Mouse (Mus musculus) T-cell, adult 2 months (primary cell): ENCODE measurements around the gene Tbc1d10a.

ENCODE experiments used
- DNase-seq: peaks from one replicate; pipeline ENCODE4 v3.0.0; 2022; ENCODE audit warnings: low spot score

Tbc1d10a gene

GRCm38 (mm10) chr11:4186486-4187317, at the start of gene Tbc1d10a:
Gene Tbc1d10a, plus strand, starts transcription at chr11:4186789.
- DNase-seq = peak; percentile 99

DNA sequence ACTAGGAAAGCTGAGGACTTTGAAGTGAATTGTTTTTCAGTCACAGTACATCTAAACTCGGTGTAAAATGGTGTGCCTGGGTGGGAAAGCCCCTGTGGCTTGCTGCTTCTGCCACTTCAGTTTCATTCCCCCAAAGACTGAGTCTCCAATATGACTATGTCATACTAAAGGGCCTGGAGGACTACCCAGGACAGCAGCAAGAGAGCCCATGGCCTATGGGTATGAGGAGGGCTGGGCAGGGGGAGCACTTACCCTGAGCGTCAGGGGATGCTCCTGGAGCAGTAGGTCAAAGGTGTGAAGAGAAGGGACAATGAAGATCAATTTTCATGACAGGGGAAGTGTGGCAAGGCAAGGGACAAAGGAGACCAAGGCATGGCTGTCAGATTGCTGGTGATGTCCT, 47.6 kb upstream of the Tbc1d10a start:
- no peak for DNase-seq

DNA sequence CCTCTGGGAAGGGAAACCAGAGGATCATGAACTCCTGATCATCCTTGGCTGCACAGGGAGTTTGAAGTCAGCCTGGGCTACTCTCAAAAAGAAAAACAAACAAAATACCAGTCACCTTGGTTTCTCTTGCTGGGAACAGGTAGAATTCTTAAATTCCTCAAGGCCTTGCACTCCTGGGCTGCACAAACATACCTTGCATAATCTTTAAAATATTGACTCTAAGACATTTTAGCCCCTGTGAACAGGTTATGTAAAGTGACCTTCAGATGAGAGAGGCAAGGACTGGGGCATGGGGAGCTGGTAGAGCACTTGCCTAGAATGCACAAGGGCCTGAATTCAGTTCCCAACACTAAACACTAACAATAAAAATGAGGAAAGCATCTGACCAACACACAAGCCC, 45.1 kb upstream of the Tbc1d10a start:
- no peak for DNase-seq

DNA sequence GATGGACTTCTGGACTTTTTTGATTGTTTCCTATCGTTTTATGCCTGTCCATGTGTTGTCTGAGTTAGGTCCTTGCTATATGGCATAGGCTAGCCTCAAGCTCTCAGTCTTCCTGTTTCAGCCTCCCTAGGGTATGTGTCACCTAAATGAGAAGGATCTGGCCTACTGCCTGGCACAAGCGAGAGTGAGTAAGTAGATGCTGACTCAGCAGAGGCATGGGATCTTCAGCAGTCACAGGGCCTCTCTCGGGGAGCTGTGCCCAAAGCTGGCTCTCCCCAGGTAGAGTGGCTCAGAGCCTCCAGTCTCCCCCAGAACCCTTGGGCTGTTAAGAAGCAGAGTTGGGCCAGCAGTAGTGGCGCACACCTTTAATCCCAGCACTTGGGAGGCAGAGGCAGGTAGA, 44.2 kb upstream of the Tbc1d10a start:
- DNase-seq = no peak

DNA sequence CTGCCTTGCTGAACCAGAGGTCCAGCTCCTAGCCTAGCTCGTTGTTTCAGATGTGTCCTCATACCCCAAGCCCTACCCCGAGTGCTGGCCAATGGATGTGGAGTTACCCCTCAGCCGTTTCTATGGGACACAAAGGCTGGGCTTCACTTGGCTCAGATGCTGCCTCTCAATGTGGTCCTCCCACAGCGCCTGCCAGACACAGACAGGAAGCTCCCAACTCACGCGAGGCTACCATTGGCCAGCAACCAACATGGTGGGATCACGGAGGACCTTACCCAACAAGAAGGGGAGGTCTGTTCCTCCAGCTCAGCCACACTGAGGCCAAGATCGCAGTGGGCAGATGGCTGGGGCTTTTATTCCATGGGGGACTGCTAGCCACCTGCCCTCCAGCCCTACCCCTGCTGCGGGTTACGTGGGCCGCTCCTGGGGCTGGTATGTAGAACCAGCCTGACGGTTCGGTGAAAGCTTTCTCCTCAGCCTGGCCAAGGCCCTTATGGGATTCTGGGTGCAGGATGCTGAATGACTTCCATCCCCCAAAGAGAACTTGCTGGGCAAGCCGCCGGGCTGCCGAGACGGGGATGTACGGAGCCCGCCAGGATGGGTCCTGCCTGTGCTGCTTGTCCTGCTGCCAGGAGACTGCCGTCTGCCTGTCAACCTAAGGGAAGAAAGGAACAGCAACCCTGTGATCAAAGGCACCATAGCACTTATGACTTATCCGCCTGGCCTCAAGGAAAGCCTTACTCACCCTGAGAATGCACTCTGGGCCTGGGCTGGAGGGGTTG, 43.1 kb upstream of the Tbc1d10a start:
- no peak for DNase-seq

- DNase-seq = no peak
These were observed 40.2 kb upstream of the Tbc1d10a start for GRCm38 (mm10) chr11:4146381-4146780.

DNA sequence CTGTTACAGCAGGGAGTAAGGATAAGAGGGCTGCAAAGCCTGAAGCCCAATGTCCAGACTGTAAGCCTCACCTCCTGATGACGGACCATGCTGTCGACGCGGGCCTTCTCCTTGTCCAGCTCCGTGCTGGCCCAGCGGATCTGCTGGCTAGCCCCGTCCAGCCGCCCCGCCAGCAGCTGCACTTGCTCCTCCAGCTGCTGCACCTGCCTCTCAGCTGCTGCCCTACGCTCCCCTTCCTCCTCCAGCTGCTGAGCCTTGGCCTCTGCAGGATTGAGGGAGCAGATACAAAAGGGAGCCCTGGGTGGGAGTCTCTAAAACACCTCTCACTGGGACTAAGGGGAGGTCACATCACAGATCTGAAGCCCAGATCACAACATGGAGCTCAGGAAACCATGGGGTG, 39.5 kb upstream of the Tbc1d10a start:
- DNase-seq = no peak

- DNase-seq = no peak
These were observed 38.5 kb upstream of the Tbc1d10a start for GRCm38 (mm10) chr11:4148120-4148519.

GRCm38 (mm10) chr11:4148536-4149156, 37.9 kb upstream of the Tbc1d10a start:
- no peak for DNase-seq

GRCm38 (mm10) chr11:4149886-4150285, 36.7 kb upstream of the Tbc1d10a start:
- no peak for DNase-seq

GRCm38 (mm10) chr11:4153694-4154093, 32.9 kb upstream of the Tbc1d10a start:
- DNase-seq = no peak

DNA sequence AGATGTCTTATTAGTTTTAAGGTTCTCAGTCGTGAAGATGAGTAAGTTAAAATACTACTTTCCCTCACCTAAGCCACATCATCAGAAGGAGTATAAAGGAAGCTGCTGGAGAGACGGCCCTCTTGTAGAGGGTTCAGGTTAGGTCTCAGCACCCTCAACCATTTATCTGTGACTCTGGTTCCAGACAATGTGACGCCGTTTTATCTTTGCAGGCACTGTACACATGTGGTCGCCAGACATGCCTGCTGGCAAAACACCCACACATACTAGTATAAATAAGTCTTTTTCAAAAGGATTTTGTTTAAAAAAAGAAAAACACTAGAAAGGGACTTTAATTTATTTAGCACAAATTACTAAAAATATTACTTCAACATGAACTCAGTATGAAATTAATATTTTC, 30.9 kb upstream of the Tbc1d10a start:
- no peak for DNase-seq

GRCm38 (mm10) chr11:4158676-4159075, 27.9 kb upstream of the Tbc1d10a start:
- no peak for DNase-seq

GRCm38 (mm10) chr11:4159808-4160708, 26.5 kb upstream of the Tbc1d10a start, which contains the start of the genes Ccdc157 and Sf3a1:
Gene Ccdc157, minus strand, starts transcription at chr11:4160293.
Gene Sf3a1, plus strand, starts transcription at chr11:4160350.
- DNase-seq = peak; percentile 96

- DNase-seq = no peak
These were observed 25.7 kb upstream of the Tbc1d10a start for GRCm38 (mm10) chr11:4160758-4161480.

DNA sequence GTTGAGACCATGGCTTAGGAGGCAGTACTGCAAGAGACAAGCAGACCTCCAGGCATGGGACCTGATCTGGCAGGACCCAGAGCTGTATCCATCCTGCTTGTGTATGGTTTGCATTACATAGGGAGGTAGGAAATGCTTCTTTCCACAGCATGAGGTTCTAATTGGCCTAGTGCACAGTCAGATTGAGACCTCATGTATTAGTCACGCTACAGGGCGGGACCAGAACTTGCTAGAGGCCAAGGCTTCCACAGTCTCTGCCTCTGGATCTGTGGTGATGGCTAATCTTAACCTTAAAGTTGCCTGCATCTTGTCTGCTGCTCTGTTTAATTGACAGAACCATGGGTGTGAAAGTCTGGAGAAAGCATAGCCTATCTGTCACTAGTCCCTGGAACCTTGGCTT, 21.9 kb upstream of the Tbc1d10a start:
- DNase-seq = no peak

- DNase-seq = no peak
These were observed 20.0 kb upstream of the Tbc1d10a start for GRCm38 (mm10) chr11:4166467-4167090.

GRCm38 (mm10) chr11:4174586-4174985, 12.0 kb upstream of the Tbc1d10a start:
- no peak for DNase-seq

GRCm38 (mm10) chr11:4177716-4178115, 8.9 kb upstream of the Tbc1d10a start:
- no peak for DNase-seq

GRCm38 (mm10) chr11:4182061-4182460, 4.5 kb upstream of the Tbc1d10a start:
- no peak for DNase-seq
